Mouse (Mus musculus): ENCODE results near the gene Insc. TPM values are rescaled to one million over a fixed set of nuclear protein-coding genes. Genes with fewer than 3 reads are reported as not detected.

Insc gene
- polyA plus RNA-seq, 1 experiment from 2014 or later, result 4.7 TPM

GRCm38 (mm10) chr7:114768516-114768915 is 25.0 kb downstream of the Insc start:
- WGBS, result 90% methylated on average over 5 of the region's 5 CpGs
- no peak overlapping the region for H3K4me3 ChIP-seq (replicated peaks)
- H3K36me3 ChIP-seq, result no peaks in the 10 kb centered on the region
- H3K4me2 ChIP-seq, result no peak overlapping the region
- no peaks in the 10 kb centered on the region for H3K9me3 ChIP-seq (replicated peaks)
- H3K9ac ChIP-seq (replicated peaks), result no peak overlapping the region
- H3K4me1 ChIP-seq, result no peaks in the 10 kb centered on the region
- no peaks in the 10 kb centered on the region for H3K27me3 ChIP-seq (replicated peaks)
- no peak for ATAC-seq (ENCODE audit: low FRiP score)
- H3K27ac ChIP-seq (replicated peaks), result no peak overlapping the region

- H3K9me3 ChIP-seq (replicated peaks), result no peaks in the 10 kb centered on the region
- WGBS, result 93% methylated on average over 4 of the region's 4 CpGs
Observed at GRCm38 (mm10) chr7:114769041-114769440, 25.5 kb downstream of the Insc start.

DNA sequence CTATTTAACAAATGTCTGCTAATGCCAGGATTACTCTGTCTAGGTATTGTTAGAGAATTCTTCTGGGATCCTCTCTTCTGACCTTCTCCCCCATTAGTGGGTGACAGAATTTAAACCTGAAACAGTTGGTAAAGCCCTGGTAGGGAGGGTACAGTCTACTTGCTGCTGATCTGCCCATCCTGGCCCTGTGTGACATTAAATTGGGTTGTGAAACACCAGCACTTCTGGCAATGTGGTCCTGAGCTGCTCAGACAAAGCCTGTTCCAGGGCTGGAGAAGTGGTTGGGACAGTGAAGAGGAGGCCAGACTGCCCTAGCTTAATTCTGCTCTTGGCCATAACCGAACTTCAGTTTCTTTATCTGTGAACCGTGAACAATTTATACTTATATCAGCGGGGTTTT is 27.1 kb downstream of the Insc start:
- Histone ChIP-seq H3K27me3 (replicated peaks) (no peaks in the 10 kb centered on the region), H3K9me3 (replicated peaks) (no peaks in the 10 kb centered on the region), H3K4me3 (replicated peaks) (no peak overlapping the region), H3K9ac (replicated peaks) (no peak overlapping the region), H3K27ac (replicated peaks) (no peak overlapping the region), H3K4me2 (no peak overlapping the region), H3K36me3 (no peaks in the 10 kb centered on the region), H3K4me1 (no peaks in the 10 kb centered on the region)
- no peak for ATAC-seq (ENCODE audit: low FRiP score)
- WGBS, result 97% methylated on average over 3 of the region's 3 CpGs

More at GRCm38 (mm10) chr7:114769041-114769440, 25.5 kb downstream of the Insc start:
- no peaks in the 10 kb centered on the region for H3K27me3 ChIP-seq (replicated peaks)
- no peak overlapping the region for H3K4me2 ChIP-seq
- no peak overlapping the region for H3K27ac ChIP-seq (replicated peaks)
- no peak overlapping the region for H3K4me3 ChIP-seq (replicated peaks)
- no peaks in the 10 kb centered on the region for H3K36me3 ChIP-seq
- no peaks in the 10 kb centered on the region for H3K4me1 ChIP-seq
- no peak overlapping the region for H3K9ac ChIP-seq (replicated peaks)
- no peak for ATAC-seq (ENCODE audit: low FRiP score)

GRCm38 (mm10) chr7:114771801-114772200 is 28.3 kb downstream of the Insc start:
- Histone ChIP-seq H3K27me3 (replicated peaks) (no peaks in the 10 kb centered on the region), H3K27ac (replicated peaks) (no peak overlapping the region), H3K9ac (replicated peaks) (no peak overlapping the region), H3K4me3 (replicated peaks) (no peak overlapping the region), H3K4me2 (no peak overlapping the region), H3K36me3 (no peaks in the 10 kb centered on the region), H3K4me1 (no peaks in the 10 kb centered on the region), H3K9me3 (replicated peaks) (no peaks in the 10 kb centered on the region)
- WGBS, result 84% methylated on average over 7 of the region's 7 CpGs
- ATAC-seq (ENCODE audit: low FRiP score), result no peak

DNA sequence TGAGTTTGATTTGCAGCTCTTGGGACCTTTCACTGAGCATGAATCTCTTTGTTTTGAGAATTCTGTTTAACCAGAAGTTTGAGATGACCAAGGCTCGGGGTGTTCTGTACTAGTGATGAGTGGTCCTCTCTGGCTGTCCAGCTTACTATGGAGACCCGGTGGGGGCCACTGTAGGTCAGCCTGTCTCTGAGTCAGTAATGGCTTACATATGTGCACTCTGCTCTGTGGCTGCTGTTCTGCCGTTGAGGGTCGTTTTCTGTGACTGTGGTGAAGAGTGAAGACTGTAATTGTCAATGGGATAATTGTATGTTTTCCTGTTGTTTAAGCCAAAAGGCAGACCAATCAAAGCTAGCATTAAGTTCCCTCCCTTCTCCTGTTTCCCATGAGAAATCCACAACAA is 30.3 kb downstream of the Insc start:
- WGBS, result 73% methylated on average over 4 of the region's 4 CpGs
- Histone ChIP-seq H3K9ac (replicated peaks) (no peak overlapping the region), H3K27me3 (replicated peaks) (no peaks in the 10 kb centered on the region), H3K4me1 (no peaks in the 10 kb centered on the region), H3K4me3 (replicated peaks) (no peak overlapping the region), H3K9me3 (replicated peaks) (no peaks in the 10 kb centered on the region), H3K36me3 (no peaks in the 10 kb centered on the region), H3K27ac (replicated peaks) (no peak overlapping the region), H3K4me2 (no peak overlapping the region)
- no peak for ATAC-seq (ENCODE audit: low FRiP score)

DNA sequence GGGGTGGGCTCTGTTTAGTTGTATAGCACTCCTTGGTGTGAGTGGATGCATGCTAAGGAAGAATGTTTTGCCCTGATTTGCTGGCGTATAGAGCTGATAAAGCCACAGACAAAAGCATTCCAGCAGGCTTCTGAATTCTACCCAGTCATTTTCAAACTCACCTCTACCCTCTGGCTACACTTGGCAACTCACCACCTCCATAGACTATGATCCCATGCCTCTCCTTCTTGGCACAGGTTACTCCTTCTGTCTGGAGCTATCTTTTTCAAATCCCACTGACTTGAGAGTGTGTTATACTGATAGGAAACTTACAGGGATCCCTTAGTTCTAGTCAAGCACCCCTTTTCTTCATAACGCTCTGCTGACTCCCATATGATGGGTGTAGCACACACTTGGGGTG is 32.4 kb downstream of the Insc start:
- no peaks in the 10 kb centered on the region for H3K27me3 ChIP-seq (replicated peaks)
- no peak overlapping the region for H3K4me3 ChIP-seq (replicated peaks)
- 69% methylated on average over 2 of the region's 2 CpGs for WGBS
- H3K4me1 ChIP-seq, result no peaks in the 10 kb centered on the region
- no peaks in the 10 kb centered on the region for H3K9me3 ChIP-seq (replicated peaks)
- H3K27ac ChIP-seq (replicated peaks), result no peak overlapping the region
- no peak overlapping the region for H3K4me2 ChIP-seq
- H3K9ac ChIP-seq (replicated peaks), result no peak overlapping the region
- ATAC-seq (ENCODE audit: low FRiP score), result no peak
- no peaks in the 10 kb centered on the region for H3K36me3 ChIP-seq

DNA sequence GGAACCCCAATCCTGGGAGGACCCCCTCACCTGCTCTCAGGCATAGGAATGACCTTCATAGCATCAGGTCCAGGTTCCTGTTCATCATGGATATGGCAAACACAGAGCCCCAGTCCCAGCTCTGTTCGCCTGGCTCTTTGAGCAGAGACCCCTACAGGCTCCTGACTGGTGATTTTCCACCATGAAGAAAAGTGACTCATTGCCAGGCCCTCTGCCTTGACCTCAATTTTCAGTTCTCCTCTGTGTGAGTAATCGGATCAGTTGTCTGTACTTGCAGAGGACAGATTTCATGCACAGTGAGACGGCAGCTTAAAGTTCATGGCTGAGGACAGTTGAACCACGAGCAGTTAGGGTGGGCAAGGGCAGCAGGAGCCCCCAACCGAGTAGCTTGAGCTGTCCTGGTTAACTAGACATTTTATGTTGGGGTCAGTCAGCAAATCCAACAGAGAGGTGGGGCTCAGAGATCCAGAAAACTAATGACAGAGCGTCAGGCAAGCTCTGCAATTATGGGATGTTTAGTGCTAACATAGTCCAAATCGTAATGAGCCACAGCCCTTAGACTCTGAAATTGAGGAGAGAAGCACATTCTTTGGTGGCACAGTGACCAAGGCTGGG is 34.8 kb downstream of the Insc start:
- no peak overlapping the region for H3K9ac ChIP-seq (replicated peaks)
- WGBS, result 86% methylated on average over 7 of the region's 7 CpGs
- H3K27me3 ChIP-seq (replicated peaks), result no peaks in the 10 kb centered on the region
- H3K4me1 ChIP-seq, result no peaks in the 10 kb centered on the region
- no peak for ATAC-seq (ENCODE audit: low FRiP score)
- H3K9me3 ChIP-seq (replicated peaks), result no peaks in the 10 kb centered on the region
- H3K36me3 ChIP-seq, result no peaks in the 10 kb centered on the region
- H3K27ac ChIP-seq (replicated peaks), result no peak overlapping the region
- no peak overlapping the region for H3K4me2 ChIP-seq
- no peak overlapping the region for H3K4me3 ChIP-seq (replicated peaks)

DNA sequence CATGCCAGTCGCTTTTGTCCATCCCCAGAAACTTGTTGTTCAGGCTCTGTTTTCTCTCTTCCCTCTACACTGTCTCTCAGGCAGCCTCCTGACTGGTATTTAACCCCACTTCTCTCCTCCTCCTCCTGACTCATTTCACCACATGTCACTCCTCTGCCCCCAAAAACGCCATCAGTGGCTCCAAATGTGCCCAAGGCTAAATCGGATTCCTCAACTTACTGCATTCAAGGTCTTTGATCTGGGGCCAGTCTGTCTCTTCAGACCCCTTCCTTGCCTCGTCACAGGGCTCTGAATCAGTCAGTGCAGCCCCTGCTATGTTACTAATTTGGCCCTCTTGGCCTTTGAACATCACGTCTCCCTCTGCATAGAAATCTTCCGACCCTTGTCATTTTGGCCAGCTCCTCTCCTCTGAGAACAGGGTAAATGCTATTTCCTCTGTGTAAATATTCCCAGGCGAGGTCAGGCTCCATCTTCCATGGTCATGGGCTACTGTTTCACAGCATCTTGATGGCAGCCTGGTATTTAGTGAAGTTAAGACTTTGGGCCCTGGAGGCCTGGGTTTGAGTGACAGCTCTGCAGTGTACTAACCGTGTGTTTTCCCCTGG is 35.7 kb downstream of the Insc start:
- no peaks in the 10 kb centered on the region for H3K27me3 ChIP-seq (replicated peaks)
- H3K27ac ChIP-seq (replicated peaks), result no peak overlapping the region
- ATAC-seq (ENCODE audit: low FRiP score), result no peak
- H3K4me3 ChIP-seq (replicated peaks), result no peak overlapping the region
- H3K9ac ChIP-seq (replicated peaks), result no peak overlapping the region
- WGBS, result 76% methylated on average over 8 of the region's 8 CpGs
- H3K4me2 ChIP-seq, result no peak overlapping the region
- H3K9me3 ChIP-seq (replicated peaks), result no peaks in the 10 kb centered on the region
- H3K4me1 ChIP-seq, result no peaks in the 10 kb centered on the region
- H3K36me3 ChIP-seq, result no peaks in the 10 kb centered on the region

GRCm38 (mm10) chr7:114783291-114783690 is 39.8 kb downstream of the Insc start:
- Histone ChIP-seq H3K4me1 (no peaks in the 10 kb centered on the region), H3K4me2 (no peak overlapping the region), H3K9me3 (replicated peaks) (no peaks in the 10 kb centered on the region), H3K4me3 (replicated peaks) (no peak overlapping the region), H3K27me3 (replicated peaks) (no peaks in the 10 kb centered on the region), H3K9ac (replicated peaks) (no peak overlapping the region), H3K27ac (replicated peaks) (no peak overlapping the region), H3K36me3 (no peaks in the 10 kb centered on the region)
- no peak for ATAC-seq (ENCODE audit: low FRiP score)
- WGBS, result 84% methylated on average over 3 of the region's 3 CpGs

GRCm38 (mm10) chr7:114791087-114791486 is 47.6 kb downstream of the Insc start:
- no peak overlapping the region for H3K4me2 ChIP-seq
- H3K9ac ChIP-seq (replicated peaks), result no peak overlapping the region
- no peaks in the 10 kb centered on the region for H3K4me1 ChIP-seq
- H3K9me3 ChIP-seq (replicated peaks), result no peaks in the 10 kb centered on the region
- no peak for ATAC-seq (ENCODE audit: low FRiP score)
- no peak overlapping the region for H3K4me3 ChIP-seq (replicated peaks)
- no peak overlapping the region for H3K27ac ChIP-seq (replicated peaks)
- WGBS, result 93% methylated on average over 10 of the region's 10 CpGs
- no peaks in the 10 kb centered on the region for H3K27me3 ChIP-seq (replicated peaks)
- H3K36me3 ChIP-seq, result no peaks in the 10 kb centered on the region

- 89% methylated on average over 6 of the region's 6 CpGs for WGBS
- Histone ChIP-seq H3K36me3 (no peaks in the 10 kb centered on the region), H3K4me3 (replicated peaks) (no peak overlapping the region), H3K4me1 (no peaks in the 10 kb centered on the region), H3K27ac (replicated peaks) (no peak overlapping the region), H3K4me2 (no peak overlapping the region), H3K9me3 (replicated peaks) (no peaks in the 10 kb centered on the region), H3K27me3 (replicated peaks) (no peaks in the 10 kb centered on the region), H3K9ac (replicated peaks) (no peak overlapping the region)
- ATAC-seq (ENCODE audit: low FRiP score), result no peak
Observed at GRCm38 (mm10) chr7:114792026-114792425, 48.5 kb downstream of the Insc start.

DNA sequence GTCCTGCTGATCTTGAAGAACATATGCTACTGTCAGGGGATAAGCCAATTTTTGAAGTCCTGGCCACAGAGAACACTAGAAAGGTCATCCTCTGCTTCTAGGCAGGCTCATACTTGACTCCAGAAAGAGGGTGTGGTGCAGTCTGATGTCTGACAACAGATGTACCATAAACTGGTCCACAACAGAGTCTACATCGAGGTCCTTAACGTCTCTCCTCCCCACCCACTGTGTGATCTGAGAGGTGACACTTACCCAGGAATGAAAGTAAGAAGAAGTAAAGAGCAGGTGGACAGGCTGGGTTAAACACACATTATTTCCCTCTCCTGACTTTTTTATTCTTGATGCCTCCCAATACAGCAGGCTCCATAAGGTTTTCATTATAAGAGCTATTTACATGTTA is 50.9 kb downstream of the Insc start:
- Histone ChIP-seq H3K36me3 (no peaks in the 10 kb centered on the region), H3K4me2 (no peak overlapping the region), H3K27me3 (replicated peaks) (no peaks in the 10 kb centered on the region), H3K9me3 (replicated peaks) (no peaks in the 10 kb centered on the region), H3K9ac (replicated peaks) (no peak overlapping the region), H3K4me3 (replicated peaks) (no peak overlapping the region), H3K27ac (replicated peaks) (no peak overlapping the region), H3K4me1 (no peaks in the 10 kb centered on the region)
- no peak for ATAC-seq (ENCODE audit: low FRiP score)
- 80% methylated on average over 2 of the region's 2 CpGs for WGBS
